Mouse (Mus musculus) C2C12 (cell line): ENCODE measurements around the gene Spire2. TPM values are rescaled to one million over a fixed set of nuclear protein-coding genes. Genes with fewer than 3 reads are reported as not detected.

Experiments used
- H3K27me3 ChIP-seq: one replicate; pipeline ENCODE4 v1.6.1; 2011; ENCODE audit not compliant: control insufficient read depth, insufficient read depth, insufficient read length
- H3K36me3 ChIP-seq: one replicate; pipeline ENCODE4 v1.6.1; 2011; ENCODE audit not compliant: control insufficient read depth, insufficient read depth
- H3K4me3 ChIP-seq: one replicate; pipeline ENCODE4 v1.5.1; 2011; ENCODE audit warnings: mild to moderate bottlenecking, control low read depth; ENCODE audit not compliant: poor library complexity, insufficient read depth, severe bottlenecking
- H3K79me2 ChIP-seq: one replicate; pipeline ENCODE4 v1.6.1; 2011; ENCODE audit not compliant: control insufficient read depth, insufficient read depth
- H3K79me3 ChIP-seq: one replicate; pipeline ENCODE4 v1.6.1; 2011; ENCODE audit warnings: low read depth, control low read depth
- H3ac ChIP-seq: one replicate; pipeline ENCODE3; 2011; ENCODE audit warnings: low read depth; ENCODE audit not compliant: control insufficient read depth, insufficient read length
- CEBPB ChIP-seq: IDR thresholded peaks from one replicate; pipeline ENCODE4 v1.6.1; 2011; ENCODE audit warnings: low read depth, mild to moderate bottlenecking, control low read depth, moderate library complexity
- CTCF ChIP-seq: IDR thresholded peaks from one replicate; pipeline ENCODE4 v1.5.1; 2011; ENCODE audit not compliant: control insufficient read depth, insufficient read depth, insufficient read length
- FOSL1 ChIP-seq: IDR thresholded peaks from one replicate; pipeline ENCODE4 v1.8.0; 2011; ENCODE audit warnings: mild to moderate bottlenecking, low read length; ENCODE audit not compliant: poor library complexity, insufficient read depth, severe bottlenecking
- MAX ChIP-seq: IDR thresholded peaks from one replicate; pipeline ENCODE4 v1.6.1; 2011; ENCODE audit warnings: mild to moderate bottlenecking, control low read depth
- MYOD1 ChIP-seq: IDR thresholded peaks from one replicate; pipeline ENCODE4 v1.6.1; 2011; ENCODE audit warnings: low read depth; ENCODE audit not compliant: control insufficient read depth, insufficient read length
- MYOG ChIP-seq: IDR thresholded peaks from one replicate; pipeline ENCODE4 v1.6.1; 2011; ENCODE audit not compliant: control insufficient read depth, insufficient read length; ENCODE audit errors: extremely low read depth
- USF1 ChIP-seq: IDR thresholded peaks from one replicate; pipeline ENCODE4 v1.6.1; 2011; ENCODE audit warnings: low read depth, mild to moderate bottlenecking, control low read depth, moderate library complexity
- polyA plus RNA-seq: library from polyadenylated mRNA; unstranded; fragments of >200 nt; fragmentation: generic; extraction: Trizol; gene quantifications from one replicate; pipeline ENCODE4 v1.2.1, GENCODE M21; 2012; ENCODE audit warnings: missing spikeins

The Spire2 gene
- polyA plus RNA-seq, 1 experiment, result 5.1 TPM

- Histone ChIP-seq H3ac (no peak overlapping the region), H3K79me2 (no peaks in the 10 kb centered on the region), H3K4me3 (no peak overlapping the region), H3K79me3 (no peaks in the 10 kb centered on the region), H3K27me3 (no peaks in the 10 kb centered on the region), H3K36me3 (no peaks in the 10 kb centered on the region)
- TF ChIP-seq CEBPB, result no peak
- no peak for TF ChIP-seq CTCF
- TF ChIP-seq MAX, result no peak
- no peak for TF ChIP-seq USF1
Observed at GRCm38 (mm10) chr8:123290679-123291078, 41.8 kb upstream of the Spire2 start.

GRCm38 (mm10) chr8:123291716-123292115 is 40.8 kb upstream of the Spire2 start:
- no peak overlapping the region for H3ac ChIP-seq
- no peak for TF ChIP-seq MYOG
- TF ChIP-seq MAX, result no peak
- TF ChIP-seq CEBPB, result no peak
- TF ChIP-seq FOSL1, result no peak
- no peak for TF ChIP-seq USF1
- no peak for TF ChIP-seq MYOD1
- no peak for TF ChIP-seq CTCF
- no peaks in the 10 kb centered on the region for H3K79me2 ChIP-seq
- H3K4me3 ChIP-seq, result no peak overlapping the region
- no peaks in the 10 kb centered on the region for H3K79me3 ChIP-seq
- H3K27me3 ChIP-seq, result no peaks in the 10 kb centered on the region
- H3K36me3 ChIP-seq, result no peaks in the 10 kb centered on the region

GRCm38 (mm10) chr8:123292281-123292680 is 40.2 kb upstream of the Spire2 start:
- no peaks in the 10 kb centered on the region for H3K79me2 ChIP-seq
- no peak for TF ChIP-seq FOSL1
- TF ChIP-seq USF1, result no peak
- TF ChIP-seq MAX, result no peak
- TF ChIP-seq MYOD1, result no peak
- no peak for TF ChIP-seq CTCF
- TF ChIP-seq MYOG, result no peak
- TF ChIP-seq CEBPB, result no peak
- no peak overlapping the region for H3K4me3 ChIP-seq
- no peaks in the 10 kb centered on the region for H3K79me3 ChIP-seq
- no peaks in the 10 kb centered on the region for H3K36me3 ChIP-seq
- H3K27me3 ChIP-seq, result no peaks in the 10 kb centered on the region
- H3ac ChIP-seq, result no peak overlapping the region

GRCm38 (mm10) chr8:123292785-123293184 is 39.7 kb upstream of the Spire2 start:
- no peaks in the 10 kb centered on the region for H3K36me3 ChIP-seq
- H3K79me3 ChIP-seq, result no peaks in the 10 kb centered on the region
- no peak overlapping the region for H3K4me3 ChIP-seq
- no peaks in the 10 kb centered on the region for H3K27me3 ChIP-seq
- TF ChIP-seq MYOD1, result no peak
- no peak for TF ChIP-seq MAX
- no peak for TF ChIP-seq CTCF
- TF ChIP-seq USF1, result no peak
- no peak for TF ChIP-seq MYOG
- TF ChIP-seq FOSL1, result no peak
- no peak for TF ChIP-seq CEBPB
- no peak overlapping the region for H3ac ChIP-seq
- no peaks in the 10 kb centered on the region for H3K79me2 ChIP-seq

GRCm38 (mm10) chr8:123298301-123298700 is 34.2 kb upstream of the Spire2 start:
- Histone ChIP-seq H3K4me3 (no peak overlapping the region), H3K27me3 (no peaks in the 10 kb centered on the region), H3K79me3 (no peaks in the 10 kb centered on the region), H3K79me2 (no peaks in the 10 kb centered on the region), H3K36me3 (peaks cover 8% of the 10 kb centered on the region), H3ac (no peak overlapping the region)
- TF ChIP-seq MYOD1, result no peak
- TF ChIP-seq FOSL1, result no peak
- no peak for TF ChIP-seq USF1
- TF ChIP-seq MAX, result no peak
- no peak for TF ChIP-seq CTCF
- peak; percentile 52 for TF ChIP-seq CEBPB
- no peak for TF ChIP-seq MYOG

- H3K4me3 ChIP-seq, result no peak overlapping the region
- H3K79me3 ChIP-seq, result no peaks in the 10 kb centered on the region
- no peak overlapping the region for H3ac ChIP-seq
- peaks cover 20% of the 10 kb centered on the region for H3K36me3 ChIP-seq
- H3K79me2 ChIP-seq, result no peaks in the 10 kb centered on the region
- TF ChIP-seq MYOG (no peak), MAX (no peak), CEBPB (no peak), CTCF (no peak), MYOD1 (no peak), FOSL1 (no peak), USF1 (no peak)
- no peaks in the 10 kb centered on the region for H3K27me3 ChIP-seq
Observed at GRCm38 (mm10) chr8:123308738-123309137, 23.8 kb upstream of the Spire2 start.
